Mouse (Mus musculus) midbrain, embryonic 16.5 days (tissue): ENCODE measurements around the gene Slc16a9. TPM values are rescaled to one million over a fixed set of nuclear protein-coding genes. Genes with fewer than 3 reads are reported as not detected.

Source experiments
- ATAC-seq: fragments of 200-750 bp; cut with Nextera tagmentation; 2 replicates; pipeline ENCODE4 v1.8.0; 2017; ENCODE audit warnings: moderate TSS enrichment
- H3K27ac ChIP-seq: fragments of 300-500 bp; sonication (generic); 2 replicates; pipeline ENCODE4 v1.5.1; 2014; ENCODE audit warnings: mild to moderate bottlenecking, low read length, mixed read lengths
- H3K27me3 ChIP-seq: fragments of 300-500 bp; sonication (generic); 2 replicates; pipeline ENCODE4 v1.6.1; 2014; ENCODE audit warnings: low read depth, low read length, mixed read lengths; ENCODE audit not compliant: control insufficient read depth, insufficient read depth
- H3K36me3 ChIP-seq: fragments of 300-500 bp; sonication (generic); 2 replicates; pipeline ENCODE4 v1.6.1; 2014; ENCODE audit warnings: mild to moderate bottlenecking, low read length, moderate library complexity, mixed read lengths; ENCODE audit not compliant: control insufficient read depth, insufficient read depth
- H3K4me1 ChIP-seq: fragments of 300-500 bp; sonication (generic); 2 replicates; pipeline ENCODE4 v1.6.1; 2014; ENCODE audit warnings: mild to moderate bottlenecking, low read length, mixed read lengths; ENCODE audit not compliant: control insufficient read depth, insufficient read depth
- H3K4me2 ChIP-seq: fragments of 300-500 bp; sonication (generic); 2 replicates; pipeline ENCODE4 v1.6.1; 2014; ENCODE audit warnings: mild to moderate bottlenecking, low read length, mixed read lengths
- H3K4me3 ChIP-seq: fragments of 300-500 bp; sonication (generic); 2 replicates; pipeline ENCODE4 v1.5.1; 2014; ENCODE audit warnings: low read depth, mild to moderate bottlenecking, low read length, moderate library complexity, mixed read lengths
- H3K9ac ChIP-seq: fragments of 300-500 bp; sonication (generic); 2 replicates; pipeline ENCODE4 v1.6.1; 2014; ENCODE audit warnings: low read depth, low read length, mixed read lengths
- H3K9me3 ChIP-seq: fragments of 300-500 bp; sonication (generic); replicated peaks from 2 replicates; pipeline ENCODE4 v1.6.1; 2014; ENCODE audit warnings: mild to moderate bottlenecking, low read length, mixed read lengths; ENCODE audit not compliant: control insufficient read depth, poor library complexity, severe bottlenecking
- WGBS: fragments of 180-500 bp; shearing (Covaris S2); extraction: QIAGEN DNeasy Blood & Tissue Kit; methylation state at CpG from one replicate; pipeline ENCODE4 v1.1.7; 2014; 5-methylcytosine and 5-hydroxymethylcytosine counted together
- polyA plus RNA-seq: library from polyadenylated mRNA; unstranded; fragments of >200 nt; fragmentation: Nextera tagmentation; extraction: Ambion mirVana; gene quantifications from 2 replicates; pipeline ENCODE4 v1.2.1, GENCODE M21; 2015

Slc16a9 gene
- polyA plus RNA-seq, 1 experiment from 2014 or later, result 1.9 TPM

GRCm38 (mm10) chr10:70287825-70288235 is 42.9 kb downstream of the Slc16a9 start:
- Histone ChIP-seq H3K27ac (peak overlapping the region; percentile 17; the same call in 1 of the 2 replicates), H3K9me3 (no peaks in the 10 kb centered on the region), H3K4me1 (peaks cover 19% of the 10 kb centered on the region), H3K9ac (no peak overlapping the region), H3K36me3 (no peaks in the 10 kb centered on the region), H3K27me3 (no peaks in the 10 kb centered on the region), H3K4me2 (no peak overlapping the region), H3K4me3 (no peak overlapping the region)
- 33% methylated on average over 9 of the region's 9 CpGs for WGBS
- no peak for ATAC-seq

GRCm38 (mm10) chr10:70288406-70289327 is 43.8 kb downstream of the Slc16a9 start:
- no peaks in the 10 kb centered on the region for H3K9me3 ChIP-seq
- no peak overlapping the region for H3K4me3 ChIP-seq
- H3K4me1 ChIP-seq, result peaks cover 19% of the 10 kb centered on the region
- 71% methylated on average over 14 of the region's 14 CpGs for WGBS
- no peak for ATAC-seq
- no peaks in the 10 kb centered on the region for H3K27me3 ChIP-seq
- no peaks in the 10 kb centered on the region for H3K36me3 ChIP-seq
- no peak overlapping the region for H3K9ac ChIP-seq
- H3K4me2 ChIP-seq, result no peak overlapping the region
- H3K27ac ChIP-seq, result no peak overlapping the region

GRCm38 (mm10) chr10:70292014-70292413 is 47.1 kb downstream of the Slc16a9 start:
- Histone ChIP-seq H3K36me3 (no peaks in the 10 kb centered on the region), H3K4me3 (no peak overlapping the region)

GRCm38 (mm10) chr10:70294094-70294493 is 49.2 kb downstream of the Slc16a9 start:
- WGBS, result 71% methylated on average over 8 of the region's 8 CpGs
- ATAC-seq, result no peak

More at GRCm38 (mm10) chr10:70292014-70292413, 47.1 kb downstream of the Slc16a9 start:
- Histone ChIP-seq H3K4me2 (peak overlapping the region; percentile 14; the same call in 1 of the 2 replicates), H3K9ac (no peak overlapping the region), H3K27ac (peak overlapping the region; percentile 70), H3K27me3 (no peaks in the 10 kb centered on the region), H3K9me3 (no peaks in the 10 kb centered on the region), H3K4me1 (peaks cover 21% of the 10 kb centered on the region)
- WGBS, result 20% methylated on average over 7 of the region's 7 CpGs
- no peak for ATAC-seq

GRCm38 (mm10) chr10:70296531-70297366 is 51.8 kb downstream of the Slc16a9 start:
- Histone ChIP-seq H3K27ac (no peak overlapping the region), H3K4me3 (no peak overlapping the region), H3K4me2 (0 out of 2 replicates have a peak overlapping the region, but pooled peaks have one; percentile 12), H3K27me3 (no peaks in the 10 kb centered on the region), H3K4me1 (peaks cover 9% of the 10 kb centered on the region), H3K36me3 (no peaks in the 10 kb centered on the region), H3K9ac (no peak overlapping the region), H3K9me3 (no peaks in the 10 kb centered on the region)
- peak; percentile 83 for ATAC-seq
- WGBS, result 4% methylated on average over 19 of the region's 20 CpGs

More at GRCm38 (mm10) chr10:70294094-70294493, 49.2 kb downstream of the Slc16a9 start:
- Histone ChIP-seq H3K27me3 (no peaks in the 10 kb centered on the region), H3K4me2 (no peak overlapping the region), H3K9ac (no peak overlapping the region), H3K4me1 (peaks cover 10% of the 10 kb centered on the region), H3K27ac (no peak overlapping the region), H3K36me3 (no peaks in the 10 kb centered on the region), H3K4me3 (no peak overlapping the region), H3K9me3 (no peaks in the 10 kb centered on the region)

GRCm38 (mm10) chr10:70299118-70299517 is 54.2 kb downstream of the Slc16a9 start:
- Histone ChIP-seq H3K9ac (no peak overlapping the region), H3K27me3 (no peaks in the 10 kb centered on the region), H3K4me2 (no peak overlapping the region), H3K9me3 (no peaks in the 10 kb centered on the region), H3K27ac (no peak overlapping the region), H3K4me1 (peaks cover 3% of the 10 kb centered on the region; the same call in 1 of the 2 replicates), H3K36me3 (no peaks in the 10 kb centered on the region), H3K4me3 (no peak overlapping the region)
- no peak for ATAC-seq
- WGBS, result 92% methylated on average over 2 of the region's 2 CpGs

- Histone ChIP-seq H3K4me3 (no peak overlapping the region), H3K27ac (no peak overlapping the region), H3K9me3 (no peaks in the 10 kb centered on the region), H3K36me3 (no peaks in the 10 kb centered on the region), H3K4me2 (no peak overlapping the region), H3K27me3 (no peaks in the 10 kb centered on the region), H3K4me1 (peaks cover 3% of the 10 kb centered on the region; the same call in 1 of the 2 replicates), H3K9ac (no peak overlapping the region)
- no peak for ATAC-seq
- WGBS, result 51% methylated on average over 5 of the region's 5 CpGs
Measured at GRCm38 (mm10) chr10:70299653-70300052, 54.8 kb downstream of the Slc16a9 start.

- 59% methylated on average over 2 of the region's 2 CpGs for WGBS
- H3K9ac ChIP-seq, result no peak overlapping the region
- H3K27ac ChIP-seq, result no peak overlapping the region
- ATAC-seq, result no peak
- no peaks in the 10 kb centered on the region for H3K36me3 ChIP-seq
- H3K4me2 ChIP-seq, result no peak overlapping the region
- peaks cover 3% of the 10 kb centered on the region; the same call in 1 of the 2 replicates for H3K4me1 ChIP-seq
- no peaks in the 10 kb centered on the region for H3K9me3 ChIP-seq
- no peaks in the 10 kb centered on the region for H3K27me3 ChIP-seq
- H3K4me3 ChIP-seq, result no peak overlapping the region
Measured at GRCm38 (mm10) chr10:70301190-70301589, 56.3 kb downstream of the Slc16a9 start.
